Mouse (Mus musculus) hindbrain, postnatal 0 days (tissue): ENCODE measurements around the gene Zfyve26. TPM values are rescaled to one million over a fixed set of nuclear protein-coding genes. Genes with fewer than 3 reads are reported as not detected.

Source experiments
- ATAC-seq: fragments of 200-750 bp; cut with Nextera tagmentation; 2 replicates; pipeline ENCODE4 v1.8.0; 2017; ENCODE audit warnings: mild to moderate bottlenecking, moderate TSS enrichment, moderate library complexity
- DNase-seq: peaks from one replicate; pipeline ENCODE4 v3.0.0-alpha.2; 2015; ENCODE audit warnings: low spot score
- H3K27ac ChIP-seq: fragments of 300-500 bp; sonication (generic); 2 replicates; pipeline ENCODE4 v1.5.1; 2014; ENCODE audit warnings: mild to moderate bottlenecking
- H3K27me3 ChIP-seq: fragments of 300-500 bp; sonication (generic); 2 replicates; pipeline ENCODE4 v1.6.1; 2014; ENCODE audit warnings: low read length, mixed read lengths; ENCODE audit not compliant: insufficient read depth
- H3K36me3 ChIP-seq: fragments of 300-500 bp; sonication (generic); 2 replicates; pipeline ENCODE4 v1.6.1; 2014; ENCODE audit warnings: low read length, mixed read lengths; ENCODE audit not compliant: insufficient read depth
- H3K4me1 ChIP-seq: fragments of 300-500 bp; sonication (generic); 2 replicates; pipeline ENCODE4 v1.6.1; 2014; ENCODE audit warnings: antibody characterized with exemption, low read length, mixed read lengths; ENCODE audit not compliant: insufficient read depth
- H3K4me2 ChIP-seq: fragments of 300-500 bp; sonication (generic); 2 replicates; pipeline ENCODE4 v1.6.1; 2014; ENCODE audit warnings: low read depth, mild to moderate bottlenecking, low read length, moderate library complexity, mixed read lengths
- H3K4me3 ChIP-seq: fragments of 300-500 bp; sonication (generic); 2 replicates; pipeline ENCODE4 v1.5.1; 2014; ENCODE audit warnings: low read length
- H3K9ac ChIP-seq: fragments of 300-500 bp; sonication (generic); replicated peaks from 2 replicates; pipeline ENCODE4 v1.6.1; 2014; ENCODE audit warnings: mild to moderate bottlenecking, low read length, moderate library complexity, mixed read lengths
- H3K9me3 ChIP-seq: fragments of 300-500 bp; sonication (generic); 2 replicates; pipeline ENCODE4 v1.6.1; 2016; ENCODE audit warnings: low read length, mixed read lengths
- CTCF ChIP-seq: IDR thresholded peaks from 2 replicates; pipeline ENCODE4 v1.5.1; 2016; ENCODE audit warnings: antibody characterized with exemption, control low read depth, low read depth
- WGBS: fragments of 180-500 bp; shearing (Covaris S2); extraction: QIAGEN DNeasy Blood & Tissue Kit; methylation state at CpG from one replicate; pipeline ENCODE4 v1.1.7; 2014; 5-methylcytosine and 5-hydroxymethylcytosine counted together
- polyA plus RNA-seq: library from polyadenylated mRNA; unstranded; fragments of >200 nt; fragmentation: Nextera tagmentation; extraction: Ambion mirVana; gene quantifications from 2 replicates; pipeline ENCODE4 v1.2.1, GENCODE M21; 2015
- total RNA-seq: library from RNA; depleted of rRNA; stranded (reverse); fragments of >200 nt; gene quantifications from 2 replicates; pipeline ENCODE4 v1.2.3, GENCODE M21; 2014

The Zfyve26 gene
- total and polyA plus RNA-seq, 2 experiments from 2014 or later = 7.7 to 28.0 TPM

- no peak overlapping the region for H3K27ac ChIP-seq
- peaks cover 72% of the 10 kb centered on the region for H3K36me3 ChIP-seq
- TF ChIP-seq CTCF = no peak
- H3K4me3 ChIP-seq = no peak overlapping the region
- H3K27me3 ChIP-seq = no peaks in the 10 kb centered on the region
- ATAC-seq (no peak), DNase-seq (no peak)
- no peaks in the 10 kb centered on the region for H3K4me1 ChIP-seq
- 95% methylated on average over 6 of the region's 6 CpGs for WGBS
- no peaks in the 10 kb centered on the region for H3K9me3 ChIP-seq
- H3K9ac ChIP-seq = no peak overlapping the region
- no peak overlapping the region for H3K4me2 ChIP-seq
Observed at GRCm38 (mm10) chr12:79242921-79243320, 53.2 kb downstream of the Zfyve26 start.

DNA sequence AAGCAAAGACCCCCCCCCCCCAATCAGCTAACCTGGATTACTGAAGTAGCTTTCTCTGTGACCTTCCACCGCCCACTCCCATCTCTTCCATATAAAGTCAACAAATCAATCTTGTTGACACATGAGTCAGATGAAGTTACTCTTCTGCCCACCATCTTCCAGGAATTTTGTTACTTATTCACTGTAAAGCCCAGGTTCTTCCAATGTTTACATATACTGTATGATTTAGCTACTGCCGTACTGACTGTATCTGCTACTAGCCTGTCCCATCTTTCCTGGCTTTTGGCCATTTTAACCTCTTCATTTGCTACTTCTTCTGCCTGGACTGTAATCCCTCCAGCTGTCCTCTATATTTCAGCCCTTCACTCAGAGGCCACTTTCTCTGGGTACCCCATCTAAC, 54.1 kb downstream of the Zfyve26 start:
- TF ChIP-seq CTCF = no peak
- peaks cover 74% of the 10 kb centered on the region for H3K36me3 ChIP-seq

DNA sequence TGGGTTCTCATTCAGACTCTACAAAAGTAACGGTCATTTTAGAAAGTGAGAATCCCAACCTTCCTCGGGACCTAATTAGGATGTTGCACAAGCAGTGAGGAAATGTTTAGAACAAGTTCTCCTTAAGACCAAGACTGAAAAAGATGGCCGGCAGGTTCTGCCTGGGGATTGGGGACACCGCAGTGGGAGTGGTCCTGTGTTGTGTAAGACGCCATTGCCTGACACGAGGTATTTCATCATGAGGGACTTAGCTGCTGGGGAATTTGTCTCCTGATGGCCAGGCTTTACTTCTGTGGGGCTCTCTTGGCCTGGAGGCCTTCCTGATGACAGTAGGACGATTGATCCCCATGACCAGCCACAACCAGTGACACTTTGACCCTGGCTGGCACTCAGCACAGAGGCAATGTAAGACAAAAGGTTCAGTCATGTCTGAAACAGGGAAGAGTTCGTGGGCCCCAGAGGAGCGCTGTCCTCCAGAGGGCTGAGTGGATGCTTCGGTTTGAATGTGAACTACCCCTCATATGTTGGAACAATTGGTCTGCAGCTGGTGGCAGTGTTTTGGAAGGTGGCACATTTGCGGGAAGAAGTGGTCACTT, 60.5 kb downstream of the Zfyve26 start:
- H3K4me3 ChIP-seq = no peak overlapping the region
- 62% methylated on average over 11 of the region's 11 CpGs for WGBS
- DNase-seq (no peak), ATAC-seq (no peak)
- H3K4me2 ChIP-seq = no peak overlapping the region
- no peak overlapping the region for H3K9ac ChIP-seq
- H3K36me3 ChIP-seq = peaks cover 50% of the 10 kb centered on the region; the same call in 1 of the 2 replicates
- TF ChIP-seq CTCF = no peak
- no peaks in the 10 kb centered on the region for H3K9me3 ChIP-seq
- H3K27me3 ChIP-seq = no peaks in the 10 kb centered on the region
- H3K27ac ChIP-seq = no peak overlapping the region
- no peaks in the 10 kb centered on the region for H3K4me1 ChIP-seq

More for the DNA sequence above, 54.1 kb downstream of the Zfyve26 start:
- DNase-seq (no peak), ATAC-seq (no peak)
- H3K9me3 ChIP-seq = no peaks in the 10 kb centered on the region
- no peak overlapping the region for H3K4me2 ChIP-seq
- no peak overlapping the region for H3K9ac ChIP-seq
- H3K4me1 ChIP-seq = no peaks in the 10 kb centered on the region
- no peak overlapping the region for H3K4me3 ChIP-seq
- WGBS = 92% methylated on average over 2 of the region's 2 CpGs
- no peaks in the 10 kb centered on the region for H3K27me3 ChIP-seq
- no peak overlapping the region for H3K27ac ChIP-seq

- ATAC-seq (no peak), DNase-seq (no peak)
- no peak for TF ChIP-seq CTCF
- Histone ChIP-seq H3K4me3 (no peak overlapping the region), H3K27ac (no peak overlapping the region), H3K4me1 (no peaks in the 10 kb centered on the region), H3K9me3 (no peaks in the 10 kb centered on the region), H3K27me3 (no peaks in the 10 kb centered on the region), H3K4me2 (no peak overlapping the region), H3K9ac (no peak overlapping the region), H3K36me3 (no peaks in the 10 kb centered on the region)
- 68% methylated on average over 5 of the region's 5 CpGs for WGBS
Observed at GRCm38 (mm10) chr12:79217511-79217910, 78.6 kb downstream of the Zfyve26 start.

GRCm38 (mm10) chr12:79211447-79211846, 84.7 kb downstream of the Zfyve26 start:
- Histone ChIP-seq H3K27ac (no peak overlapping the region), H3K9ac (no peak overlapping the region), H3K36me3 (no peaks in the 10 kb centered on the region), H3K4me3 (no peak overlapping the region), H3K4me1 (no peaks in the 10 kb centered on the region), H3K27me3 (no peaks in the 10 kb centered on the region), H3K4me2 (no peak overlapping the region), H3K9me3 (no peaks in the 10 kb centered on the region)
- 90% methylated on average over 8 of the region's 8 CpGs for WGBS
- DNase-seq (no peak), ATAC-seq (no peak)
- no peak for TF ChIP-seq CTCF

GRCm38 (mm10) chr12:79208703-79209464, 87.2 kb downstream of the Zfyve26 start, which contains the start of gene Rdh12:
TSS of gene Rdh12 (plus strand) at chr12:79208914.
- H3K4me1 ChIP-seq = no peaks in the 10 kb centered on the region
- peak; percentile 63; the same call in 1 of the 2 replicates for ATAC-seq
- no peak within 1 kb of the TSS for H3K27ac ChIP-seq
- TF ChIP-seq CTCF = no peak
- peak within 1 kb of the TSS; percentile 35 for H3K4me3 ChIP-seq
- DNase-seq = peak; percentile 63
- WGBS = 5% methylated on average over 13 of the region's 13 CpGs
- H3K36me3 ChIP-seq = no peaks in the 10 kb centered on the region
- H3K9me3 ChIP-seq = no peaks in the 10 kb centered on the region
- peak within 1 kb of the TSS; percentile 3; the same call in 1 of the 2 replicates for H3K9ac ChIP-seq
- H3K27me3 ChIP-seq = no peaks in the 10 kb centered on the region
- peak within 1 kb of the TSS; percentile 53 for H3K4me2 ChIP-seq

DNA sequence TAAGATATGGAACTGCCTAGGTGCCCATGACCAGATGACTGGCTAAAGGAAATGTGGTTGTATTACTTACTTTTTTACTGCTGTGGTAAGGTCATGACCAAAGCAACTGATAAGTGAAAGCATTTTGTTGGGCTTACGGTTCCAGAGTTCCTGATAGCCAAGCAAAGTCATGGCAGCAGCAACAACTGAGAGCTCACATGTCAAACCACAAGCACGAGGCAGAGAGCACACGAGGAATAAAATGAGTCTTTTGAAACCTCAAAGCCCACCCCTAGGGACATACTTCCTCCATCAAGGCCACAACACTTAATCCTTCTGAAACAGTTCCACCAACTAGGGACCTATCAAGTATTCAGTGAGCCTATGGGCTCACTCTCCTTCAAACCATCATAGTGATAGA, 94.2 kb downstream of the Zfyve26 start:
- no peaks in the 10 kb centered on the region for H3K4me1 ChIP-seq
- DNase-seq = no peak
- no peak for ATAC-seq
- WGBS = 74% methylated on average over 3 of the region's 3 CpGs
- no peak overlapping the region for H3K27ac ChIP-seq
- H3K4me2 ChIP-seq = no peak overlapping the region
- H3K36me3 ChIP-seq = no peaks in the 10 kb centered on the region
- no peak overlapping the region for H3K9ac ChIP-seq
- no peak for TF ChIP-seq CTCF
- no peak overlapping the region for H3K4me3 ChIP-seq
- H3K27me3 ChIP-seq = no peaks in the 10 kb centered on the region
- H3K9me3 ChIP-seq = no peaks in the 10 kb centered on the region
